Mouse (Mus musculus) duodenum, adult 2 months (tissue): ENCODE measurements around the gene 1110065P20Rik. TPM values are rescaled to one million over a fixed set of nuclear protein-coding genes. Genes with fewer than 3 reads are reported as not detected.

Experiments
- polyA plus RNA-seq: library from polyadenylated mRNA; depleted of rRNA; stranded (reverse); fragments of >200 nt; gene quantifications from 2 replicates; pipeline ENCODE4 v1.2.3, GENCODE M21; 2012; ENCODE audit warnings: low replicate concordance; rRNA removed

1110065P20Rik gene
- polyA plus RNA-seq, result 24.1 and 37.4 TPM in 2 replicates

DNA sequence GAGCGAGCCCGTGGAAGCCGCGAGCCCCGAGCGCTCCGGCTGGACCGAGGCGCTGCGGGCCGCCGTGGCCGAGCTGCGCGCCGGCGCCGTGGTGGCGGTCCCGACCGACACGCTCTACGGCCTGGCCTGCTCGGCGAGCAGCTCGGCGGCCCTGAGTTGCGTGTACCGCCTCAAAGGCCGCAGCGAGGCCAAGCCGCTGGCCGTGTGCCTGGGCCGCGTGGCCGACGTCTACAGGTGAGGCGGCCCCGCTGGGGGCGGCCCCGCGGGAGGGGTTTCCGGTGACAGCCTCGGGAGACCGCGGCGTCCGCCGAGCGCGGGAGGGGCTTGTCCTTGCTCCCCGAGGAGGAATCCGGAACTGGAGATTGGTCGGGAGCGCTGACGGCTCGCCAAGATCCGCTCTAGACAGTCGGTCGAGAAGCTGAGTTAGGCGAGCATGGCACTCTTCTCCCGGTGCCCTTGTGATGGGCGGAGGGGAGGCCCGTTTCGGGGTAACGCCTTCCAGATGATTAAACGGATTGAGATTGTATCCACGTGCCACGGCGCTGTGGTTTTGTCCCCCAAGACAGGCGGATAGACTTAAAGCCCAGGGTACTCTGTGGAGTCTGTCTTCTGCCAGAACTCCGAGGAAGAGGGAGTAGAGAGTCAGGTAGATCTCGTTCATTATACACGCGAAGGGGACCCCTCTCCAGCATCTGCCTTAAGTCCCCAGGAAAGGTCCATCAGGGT, at the start of gene 1110065P20Rik:
Gene 1110065P20Rik, minus strand, starts transcription at position 264 of the 726 bp plus-strand sequence.

DNA sequence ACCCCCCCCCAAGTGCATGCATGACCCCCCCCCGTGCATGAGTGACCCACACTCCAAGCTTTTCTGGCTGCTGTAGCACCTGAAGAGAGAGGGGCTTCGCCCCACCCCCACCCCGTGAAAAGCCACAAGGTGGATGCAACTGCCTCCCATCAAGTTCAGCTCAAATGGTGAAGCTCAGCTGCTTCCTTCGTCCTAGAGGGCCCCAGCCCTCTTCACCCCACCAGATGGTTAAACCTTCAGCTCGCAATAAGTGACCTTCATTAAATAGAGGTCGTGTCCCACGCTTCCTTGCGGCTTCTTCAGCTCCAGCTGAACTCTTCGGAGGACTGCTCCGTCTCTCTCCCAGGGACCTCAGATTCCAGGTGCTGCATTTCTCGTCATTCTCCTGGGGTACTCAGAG, 29.6 kb upstream of the 1110065P20Rik start, which contains the start of gene Epha10:
Gene Epha10, plus strand, starts transcription at position 301 of the 400 bp plus-strand sequence.

DNA sequence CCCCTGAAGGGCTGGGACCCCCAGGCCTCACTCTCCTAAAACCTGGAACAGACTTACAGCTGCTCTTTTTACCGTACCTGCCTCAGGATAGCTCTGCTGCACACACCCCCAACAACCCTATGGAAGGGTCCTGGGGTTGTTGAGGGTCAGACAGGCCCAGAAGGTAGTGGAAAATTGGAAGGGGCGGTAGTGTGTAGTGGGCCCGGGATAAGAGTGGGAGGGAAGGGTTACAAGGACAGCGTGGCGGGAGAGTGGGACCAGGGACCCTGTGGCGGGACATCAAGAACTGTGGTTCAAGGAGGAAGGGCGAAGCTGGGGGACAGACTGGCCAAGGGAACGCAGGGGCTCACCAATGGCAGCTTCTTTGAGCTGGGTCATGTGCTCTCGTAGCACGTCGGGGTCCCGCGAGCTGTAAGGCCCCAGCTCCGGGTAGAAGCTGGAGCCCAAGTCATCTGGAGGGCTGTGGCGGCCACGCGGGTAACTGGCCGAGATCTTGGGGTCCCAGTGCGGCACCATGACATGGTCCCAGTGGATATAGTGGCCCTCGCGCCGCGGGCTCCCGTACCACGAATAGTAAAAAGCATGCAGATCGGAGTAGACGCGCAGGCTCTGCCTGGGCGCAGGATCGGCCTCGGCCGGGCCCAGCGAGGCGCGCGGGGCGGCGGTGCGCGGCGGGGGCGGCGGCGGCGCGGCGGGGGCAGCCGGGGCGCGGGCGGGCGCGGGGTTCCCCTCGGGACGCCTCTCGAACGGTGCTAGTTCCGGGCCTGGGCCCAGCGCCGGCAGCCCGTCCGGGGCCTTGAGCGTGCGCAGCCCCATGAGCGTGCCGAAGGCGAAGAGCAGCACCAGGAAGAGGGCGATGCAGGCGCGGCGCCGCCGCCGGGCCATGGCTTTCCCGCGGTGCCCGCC, 10.5 kb upstream of the 1110065P20Rik start, which contains the start of gene Maneal:
Gene Maneal, minus strand, starts transcription at position 889 of the 906 bp plus-strand sequence.

DNA sequence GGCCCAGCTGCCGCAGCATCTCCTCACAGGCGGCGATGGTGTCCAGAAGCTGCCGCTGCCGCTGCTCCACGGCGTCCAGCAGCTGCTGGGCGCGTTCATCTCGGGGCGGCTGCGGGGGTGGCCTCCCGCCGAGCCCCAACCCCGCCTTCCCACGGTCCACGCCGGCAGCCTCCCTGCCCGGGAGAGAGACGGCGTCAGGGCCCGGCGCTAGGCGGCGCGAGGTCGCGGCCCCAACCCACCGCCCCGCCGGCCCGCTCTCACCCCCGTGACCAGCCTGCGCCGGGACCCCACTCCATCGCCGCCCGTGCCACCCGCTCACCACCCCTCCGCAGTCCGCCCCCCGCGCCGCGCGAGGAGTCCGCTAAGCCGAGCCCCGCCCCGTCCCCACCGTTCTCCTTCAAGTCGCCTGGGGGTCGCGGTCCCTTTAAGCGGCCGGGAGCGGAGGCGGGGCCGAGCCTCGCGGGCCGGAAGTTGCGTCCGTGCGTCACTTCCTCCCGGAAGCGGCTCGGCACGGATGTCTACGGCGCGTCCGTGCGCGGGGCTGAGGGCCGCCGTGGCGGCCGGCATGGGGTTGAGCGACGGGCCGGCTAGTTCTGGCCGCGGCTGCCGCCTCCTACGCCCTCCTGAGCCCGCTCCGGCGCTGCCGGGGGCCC, 609 bp downstream of the 1110065P20Rik start, which contains the start of gene Yrdc:
Gene Yrdc, plus strand, starts transcription at position 419 of the 653 bp plus-strand sequence.

DNA sequence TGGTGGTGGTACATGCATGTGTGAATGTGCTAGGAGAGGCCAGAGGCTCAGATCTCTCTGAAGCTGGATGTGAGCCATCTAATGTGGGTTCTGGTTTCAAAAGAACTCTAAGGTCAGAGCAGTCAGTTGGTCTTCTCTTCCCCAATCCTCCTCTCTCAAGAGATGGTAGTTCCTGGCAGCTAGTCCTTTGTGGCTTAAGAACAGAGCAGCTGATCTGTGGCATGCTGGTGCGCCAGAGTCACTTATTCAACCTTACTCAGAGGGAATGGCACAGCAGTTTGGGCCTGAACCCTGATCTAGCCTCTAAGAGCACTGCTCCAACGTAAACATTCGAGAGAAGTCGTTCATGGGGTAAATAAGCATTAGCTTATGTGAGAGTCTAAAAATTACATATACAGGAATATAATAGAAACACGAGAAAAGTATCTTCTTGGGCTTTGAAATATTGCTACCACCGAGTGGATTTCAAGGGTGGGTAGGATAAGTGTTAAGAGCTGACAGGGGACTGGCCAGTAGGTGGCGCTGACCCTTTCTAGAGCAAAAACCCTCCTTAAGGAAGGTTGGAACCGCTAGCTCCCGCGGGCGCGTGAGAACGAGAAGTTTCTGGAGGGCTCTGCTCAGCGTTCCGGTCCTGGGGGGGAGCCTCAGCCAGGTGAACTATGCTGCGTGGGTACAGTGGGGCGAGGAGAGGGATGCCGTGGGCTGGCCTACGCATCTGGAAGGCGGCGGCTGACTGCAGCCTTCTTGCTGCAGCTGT, 49.3 kb downstream of the 1110065P20Rik start, which contains the start of gene Mtf1:
Gene Mtf1, plus strand, starts transcription at position 553 of the 757 bp plus-strand sequence.

Other genes with a start within 250 kb of the 1110065P20Rik start
- gene 3100002H09Rik, start 240.4 kb downstream of the 1110065P20Rik start, polyA plus RNA-seq, result not detected in 2 replicates
- gene Pou3f1, start 194.4 kb downstream of the 1110065P20Rik start, polyA plus RNA-seq, result 0.02 TPM in 2 replicates
- 0.62 and 1.1 TPM in 2 replicates for gene Utp11, start 157.6 kb downstream of the 1110065P20Rik start, polyA plus RNA-seq
- gene Fhl3, start 150.5 kb downstream of the 1110065P20Rik start, polyA plus RNA-seq, result 6.3 and 13.5 TPM in 2 replicates
- 3.0 and 3.8 TPM in 2 replicates for gene Sf3a3, start 136.4 kb downstream of the 1110065P20Rik start, polyA plus RNA-seq
- gene Inpp5b, start 109.3 kb downstream of the 1110065P20Rik start, polyA plus RNA-seq, result 28.4 TPM in 2 replicates
- 4.7 and 7.8 TPM in 2 replicates for gene Mtf1, start 49.1 kb downstream of the 1110065P20Rik start, polyA plus RNA-seq
- gene Yrdc, start 517 bp downstream of the 1110065P20Rik start, polyA plus RNA-seq, result 29.4 and 29.6 TPM in 2 replicates
- 0.14 and 0.25 TPM in 2 replicates for gene Maneal, start 11.0 kb upstream of the 1110065P20Rik start, polyA plus RNA-seq
- gene Epha10, start 29.7 kb upstream of the 1110065P20Rik start, polyA plus RNA-seq, result not detected in 2 replicates
- gene 9930104L06Rik, start 85.9 kb upstream of the 1110065P20Rik start, polyA plus RNA-seq, result 7.5 and 13.1 TPM in 2 replicates
- gene Cdca8, start 88.1 kb upstream of the 1110065P20Rik start, polyA plus RNA-seq, result 14.9 and 15.1 TPM in 2 replicates
- gene Rspo1, start 135.2 kb upstream of the 1110065P20Rik start, polyA plus RNA-seq, result 2.7 TPM in 2 replicates
- 2.5 and 3.3 TPM in 2 replicates for gene Gnl2, start 165.4 kb upstream of the 1110065P20Rik start, polyA plus RNA-seq
- gene Dnali1, start 214.5 kb upstream of the 1110065P20Rik start, polyA plus RNA-seq, result not detected in 2 replicates
- gene Snip1, start 215.5 kb upstream of the 1110065P20Rik start, polyA plus RNA-seq, result 4.3 and 5.0 TPM in 2 replicates
- gene Meaf6, start 233.9 kb upstream of the 1110065P20Rik start, polyA plus RNA-seq, result 4.0 and 5.3 TPM in 2 replicates